Mouse (Mus musculus) cerebellum, adult 2 months (tissue): ENCODE measurements at regions not wholly inside any gene's neighbourhood (a gene's known extent, or its start where the extent isn't known, plus 50 kb on each side); places are given as distances from the start of the nearest gene placed in this dataset.

ENCODE experiments used
- DNase-seq, 2 experiments: peaks; one replicate each; pipeline ENCODE4 v3.0.0; 2021
- H3K27ac ChIP-seq: fragments of 200-500 bp; 2 replicates; pipeline ENCODE4 v1.5.1; 2012; ENCODE audit warnings: low read length, control low read depth, inconsistent platforms; ENCODE audit not compliant: insufficient read depth
- H3K27me3 ChIP-seq: fragments of 200-500 bp; 2 replicates; pipeline ENCODE4 v1.6.1; 2012; ENCODE audit warnings: inconsistent platforms, mild to moderate bottlenecking, low read length, moderate library complexity; ENCODE audit not compliant: control insufficient read depth, insufficient read depth
- H3K4me1 ChIP-seq: fragments of 200-500 bp; 2 replicates; pipeline ENCODE4 v1.6.1; 2011; ENCODE audit warnings: low read length; ENCODE audit not compliant: control insufficient read depth, insufficient read depth
- H3K4me3 ChIP-seq: fragments of 200-500 bp; replicated peaks from 2 replicates; pipeline ENCODE3; 2011; ENCODE audit warnings: mild to moderate bottlenecking, low read depth, low read length, control low read depth; ENCODE audit not compliant: insufficient read depth
- CTCF ChIP-seq: fragments of 200-500 bp; IDR thresholded peaks from 2 replicates; pipeline ENCODE4 v1.5.1; 2011; ENCODE audit warnings: low read depth, mild to moderate bottlenecking, control low read depth, low read length, moderate library complexity, borderline replicate concordance; ENCODE audit not compliant: insufficient read depth
- POLR2A ChIP-seq: fragments of 200-500 bp; IDR thresholded peaks from 2 replicates; pipeline ENCODE4 v1.6.1; 2011; ENCODE audit warnings: low read length, control low read depth, borderline replicate concordance; ENCODE audit not compliant: insufficient read depth
- WGBS: fragments of 180-500 bp; shearing (Covaris S2); methylation state at CpG from one replicate; pipeline ENCODE4 v1.1.7; 2018; 5-methylcytosine and 5-hydroxymethylcytosine counted together

GRCm38 (mm10) chr14:120560416-120560815 is 82.2 kb downstream of the Rap2a start:
- no peak for DNase-seq
- TF ChIP-seq POLR2A (no peak), CTCF (no peak)
- Histone ChIP-seq H3K27ac (no peak overlapping the region), H3K4me3 (no peak overlapping the region), H3K4me1 (no peaks in the 10 kb centered on the region), H3K27me3 (no peaks in the 10 kb centered on the region)
- WGBS = 92% methylated on average over 7 of the region's 7 CpGs

DNA sequence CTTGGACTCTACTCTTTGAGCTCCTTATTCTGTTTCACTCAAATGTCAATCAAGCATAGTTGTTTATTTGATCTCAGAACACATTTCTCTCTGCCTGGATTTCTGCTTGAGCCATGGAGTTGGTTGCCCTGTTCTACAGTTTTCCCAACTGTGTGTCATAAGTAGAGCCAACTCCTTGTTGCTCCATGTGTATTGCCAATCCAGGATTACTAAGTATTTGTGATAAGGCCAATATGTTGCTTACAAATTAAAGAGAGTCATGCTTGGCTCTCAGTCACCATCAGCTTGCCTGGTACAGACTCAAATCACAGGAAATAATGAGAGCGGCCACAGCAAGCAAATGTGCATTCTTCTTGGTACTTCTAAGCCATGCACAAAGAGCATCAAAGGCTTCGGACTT is 82.7 kb downstream of the Rap2a start:
- Histone ChIP-seq H3K4me1 (no peaks in the 10 kb centered on the region), H3K4me3 (no peak overlapping the region), H3K27me3 (no peaks in the 10 kb centered on the region), H3K27ac (no peak overlapping the region)
- whole genome bisulfite sequencing = 88% methylated on average over 2 of the region's 2 CpGs
- DNase-seq = no peak
- TF ChIP-seq CTCF = no peak
- no peak for TF ChIP-seq POLR2A

GRCm38 (mm10) chr14:120566945-120567344 is 88.7 kb downstream of the Rap2a start:
- no peak overlapping the region for H3K4me3 ChIP-seq
- no peaks in the 10 kb centered on the region for H3K4me1 ChIP-seq
- no peak overlapping the region for H3K27ac ChIP-seq
- DNase-seq = no peak
- TF ChIP-seq POLR2A (no peak), CTCF (no peak)
- H3K27me3 ChIP-seq = no peaks in the 10 kb centered on the region
- 39% methylated on average over 1 of the region's 1 CpGs for WGBS

- H3K4me1 ChIP-seq = no peaks in the 10 kb centered on the region
- no peak for DNase-seq
- 98% methylated on average over 4 of the region's 4 CpGs for WGBS
- H3K27ac ChIP-seq = no peak overlapping the region
- H3K4me3 ChIP-seq = no peak overlapping the region
- TF ChIP-seq POLR2A (no peak), CTCF (no peak)
- no peaks in the 10 kb centered on the region; the same call in 1 of the 2 replicates for H3K27me3 ChIP-seq
These were observed 89.8 kb downstream of the Rap2a start for GRCm38 (mm10) chr14:120568054-120568453.

DNA sequence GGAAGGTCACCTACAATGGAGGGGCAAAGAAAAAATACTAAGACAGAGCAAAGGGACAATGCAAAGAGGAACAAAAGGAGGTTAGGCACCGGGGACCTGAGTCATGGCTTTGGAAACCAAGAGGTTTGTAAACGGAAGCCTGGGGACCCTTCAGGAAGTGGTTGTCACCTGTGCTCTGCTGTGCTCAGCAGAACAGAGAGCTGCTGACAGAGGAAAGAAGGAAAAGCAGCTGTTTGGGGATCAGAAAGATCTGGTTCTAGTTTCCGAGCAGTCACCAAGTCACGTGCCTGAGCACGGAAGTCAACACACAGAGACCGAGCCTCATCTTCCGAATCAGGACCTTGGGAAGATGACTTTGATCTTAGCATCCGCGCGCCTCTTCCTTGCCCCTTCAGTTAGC is 94.0 kb downstream of the Rap2a start:
- WGBS = 83% methylated on average over 10 of the region's 10 CpGs
- H3K27ac ChIP-seq = no peak overlapping the region
- no peak for DNase-seq
- no peaks in the 10 kb centered on the region; the same call in 1 of the 2 replicates for H3K27me3 ChIP-seq
- no peak overlapping the region for H3K4me3 ChIP-seq
- no peaks in the 10 kb centered on the region for H3K4me1 ChIP-seq
- no peak for TF ChIP-seq CTCF
- TF ChIP-seq POLR2A = no peak

- TF ChIP-seq CTCF = no peak
- TF ChIP-seq POLR2A = no peak
- H3K27me3 ChIP-seq = no peaks in the 10 kb centered on the region; the same call in 1 of the 2 replicates
- H3K4me1 ChIP-seq = no peaks in the 10 kb centered on the region
- WGBS = 83% methylated on average over 6 of the region's 6 CpGs
- no peak for DNase-seq
- no peak overlapping the region for H3K27ac ChIP-seq
- H3K4me3 ChIP-seq = no peak overlapping the region
These were observed 97.0 kb downstream of the Rap2a start for GRCm38 (mm10) chr14:120575202-120575601.

- WGBS = 84% methylated on average over 11 of the region's 11 CpGs
- no peaks in the 10 kb centered on the region for H3K4me1 ChIP-seq
- H3K4me3 ChIP-seq = no peak overlapping the region
- DNase-seq = no peak
- H3K27me3 ChIP-seq = no peaks in the 10 kb centered on the region
- no peak overlapping the region for H3K27ac ChIP-seq
- no peak for TF ChIP-seq CTCF
- TF ChIP-seq POLR2A = no peak
These were observed 100.3 kb downstream of the Rap2a start for GRCm38 (mm10) chr14:120578352-120579080.

DNA sequence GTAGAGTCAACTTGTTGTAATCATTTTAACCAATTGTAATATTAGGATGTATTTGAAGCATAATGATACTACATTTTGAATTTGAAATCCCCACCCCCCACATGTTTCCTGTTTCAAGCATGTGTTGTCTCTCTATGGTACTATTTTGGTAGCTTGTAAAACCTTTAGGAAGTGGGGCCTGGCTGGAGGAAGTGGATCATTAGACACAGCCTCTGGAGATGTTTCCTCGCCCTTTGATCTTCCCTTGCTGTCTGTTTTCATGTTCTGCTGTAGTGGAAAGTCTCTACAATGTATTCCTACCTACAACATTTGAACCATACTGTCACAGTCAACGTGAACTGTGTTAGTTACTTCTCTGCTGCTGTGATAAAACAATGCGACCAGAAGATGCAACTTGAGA is 105.6 kb downstream of the Rap2a start:
- Histone ChIP-seq H3K4me1 (no peaks in the 10 kb centered on the region), H3K4me3 (no peak overlapping the region), H3K27me3 (no peaks in the 10 kb centered on the region), H3K27ac (no peak overlapping the region)
- WGBS = 83% methylated on average over 3 of the region's 3 CpGs
- TF ChIP-seq CTCF (no peak), POLR2A (no peak)
- no peak for DNase-seq
